Mouse (Mus musculus) ES-Bruce4 (cell line): Measurements from ENCODE around the gene St14.

Experiments used
- CTCF ChIP-seq: IDR thresholded peaks from one replicate; pipeline ENCODE4 v1.8.1; 2011; ENCODE audit warnings: low read depth, low read length
- EP300 ChIP-seq: IDR thresholded peaks from 2 replicates; pipeline ENCODE4 v1.6.1; 2011; ENCODE audit warnings: low read depth, low read length; ENCODE audit not compliant: insufficient read depth
- POLR2A ChIP-seq: IDR thresholded peaks from one replicate; pipeline ENCODE4 v1.8.1; 2011; ENCODE audit warnings: low read length; ENCODE audit not compliant: insufficient read depth

GRCm38 (mm10) chr9:31117088-31117487 is 14.6 kb downstream of the St14 start:
- TF ChIP-seq CTCF (no peak), POLR2A (no peak), EP300 (no peak)
